Mouse (Mus musculus): ENCODE measurements around the gene Cfap298.
A peak's percentile ranks its signal among the peaks of the same experiment; 100 is the strongest.

Cfap298 gene

GRCm38 (mm10) chr16:90910855-90911533 lies 23.9 kb downstream of the Cfap298 start:
- no peak for DNase-seq

- no peak for DNase-seq
These were observed 27.7 kb downstream of the Cfap298 start for GRCm38 (mm10) chr16:90907250-90907649.

- no peak for DNase-seq
These were observed 31.6 kb downstream of the Cfap298 start for GRCm38 (mm10) chr16:90903300-90903699.

GRCm38 (mm10) chr16:90901364-90901763 lies 33.5 kb downstream of the Cfap298 start:
- peak in 1 of 2 experiments; percentile 19 for DNase-seq

GRCm38 (mm10) chr16:90899498-90899897 lies 35.4 kb downstream of the Cfap298 start:
- peak; percentile 21 to 41 for DNase-seq

GRCm38 (mm10) chr16:90897651-90898050 lies 37.3 kb downstream of the Cfap298 start:
- DNase-seq: peak; percentile 19 to 64

- no peak for DNase-seq
These were observed 41.1 kb downstream of the Cfap298 start for GRCm38 (mm10) chr16:90893792-90894191.

- no peak for DNase-seq
These were observed 41.9 kb downstream of the Cfap298 start for GRCm38 (mm10) chr16:90893019-90893418.

- peak in 1 of 2 experiments; percentile 19 for DNase-seq
These were observed 42.8 kb downstream of the Cfap298 start for GRCm38 (mm10) chr16:90892081-90892480.

- peak; percentile 28 to 78 for DNase-seq
These were observed 43.3 kb downstream of the Cfap298 start for GRCm38 (mm10) chr16:90891601-90892000.

GRCm38 (mm10) chr16:90890683-90891082 lies 44.2 kb downstream of the Cfap298 start:
- no peak for DNase-seq

- DNase-seq: peak; percentile 70 to 82
These were observed 48.9 kb downstream of the Cfap298 start for GRCm38 (mm10) chr16:90885781-90886565.

- DNase-seq: peak in 1 of 2 experiments; percentile 14
These were observed 49.6 kb downstream of the Cfap298 start for GRCm38 (mm10) chr16:90885351-90885750.

GRCm38 (mm10) chr16:90882501-90882977 lies 52.4 kb downstream of the Cfap298 start:
- DNase-seq: peak in 1 of 2 experiments; percentile 44

GRCm38 (mm10) chr16:90878135-90878860 lies 56.6 kb downstream of the Cfap298 start:
- DNase-seq: no peak
